ENCODE assay signal across 7 mouse cellular contexts in genomic region chr8:84202466-84202865, GRCm38 (mm10). TPM values are rescaled to one million over a fixed set of nuclear protein-coding genes. Genes with fewer than 3 reads are reported as not detected.
DNase-seq lines count a peak whose midpoint lies in the region; ATAC-seq and TF ChIP-seq lines count a peak whose summit lies in the region.

No protein-coding gene starts in this region.

- in situ Hi-C loops in Patski (cut with MboI; ENCODE audit: low pct_unique_long_range_greater_than_20kb), result loop anchor here (10.0 kb wide), 1 partner anchor 782 kb away; no protein-coding TSS in a partner anchor

- peaks cover 76% of the 10 kb centered on the region for H3K4me1 ChIP-seq in E14TG2a.4 (replicated peaks; ENCODE audit: low read depth, low read length)
- peaks cover 41% of the 10 kb centered on the region for H3K4me1 ChIP-seq in forebrain, embryonic 16.5 days (replicated peaks; ENCODE audit: control insufficient read depth, insufficient read depth, low read length)
- peaks cover 63% of the 10 kb centered on the region for H3K4me1 ChIP-seq in intestine, embryonic 16.5 days (ENCODE audit: control insufficient read depth, insufficient read depth, low read length)
- peaks cover 59% of the 10 kb centered on the region for H3K4me1 ChIP-seq in liver, postnatal 0 days (ENCODE audit: insufficient read depth)

- H3K36me3 ChIP-seq in E14TG2a.4 (ENCODE audit: insufficient read depth, low read length), result peaks cover 32% of the 10 kb centered on the region
- no peaks in the 10 kb centered on the region for H3K36me3 ChIP-seq in forebrain, embryonic 16.5 days (ENCODE audit: control insufficient read depth, insufficient read depth)
- H3K36me3 ChIP-seq in intestine, embryonic 16.5 days (ENCODE audit: control insufficient read depth, insufficient read depth, low read length), result peaks cover 3% of the 10 kb centered on the region; the same call in 1 of the 2 replicates
- H3K36me3 ChIP-seq in liver, postnatal 0 days (replicated peaks; ENCODE audit: insufficient read depth, low read length), result 0 out of 2 replicates have a peak, but pooled peaks cover 3% of the 10 kb centered on the region
- no peaks in the 10 kb centered on the region for H3K36me3 ChIP-seq in splenic B cell, adult 2 months (ENCODE audit: control insufficient read depth, insufficient read depth, low read length, poor library complexity, severe bottlenecking)

- CTCF ChIA-PET in Patski (lab: Charles Lee), result interaction anchor here (0.7 to 2.5 kb wide), 3 partner anchors 11 to 193 kb away, joined by 3 to 18 read pairs (median 4); partner anchors contain the start of gene Nanos3

- POLR2A ChIA-PET in Patski (lab: Charles Lee), result interaction anchor here (0.8 to 1.3 kb wide), 5 partner anchors 9 to 52 kb away, joined by 3 to 4 read pairs (median 3); no protein-coding TSS in a partner anchor

- H3K27ac ChIP-seq in forebrain, embryonic 16.5 days (ENCODE audit: low read length), result no peak overlapping the region
- H3K27ac ChIP-seq in intestine, embryonic 16.5 days (ENCODE audit: low read length), result peak overlapping the region; percentile 95
- peak overlapping the region; percentile 95 for H3K27ac ChIP-seq in liver, postnatal 0 days (ENCODE audit: low read depth)

- peak overlapping the region; percentile 6; the same call in 1 of the 2 replicates for H3K4me2 ChIP-seq in forebrain, embryonic 16.5 days (ENCODE audit: low read length)
- H3K4me2 ChIP-seq in intestine, embryonic 16.5 days (ENCODE audit: low read depth, low read length), result peak overlapping the region; percentile 94
- H3K4me2 ChIP-seq in liver, postnatal 0 days (ENCODE audit: low read depth, low read length), result peak overlapping the region; percentile 91

- peak; percentile 69 for ATAC-seq in Patski
- ATAC-seq in forebrain, embryonic 16.5 days, result no peak
- ATAC-seq in intestine, embryonic 16.5 days, result no peak
- no peak for ATAC-seq in liver, postnatal 0 days

- TF ChIP-seq EP300 in liver, postnatal 0 days (IDR thresholded peaks at IDR 0.05; ENCODE audit: low read depth), result no peak

- no peaks in the 10 kb centered on the region for H3K9me3 ChIP-seq in E14TG2a.4 (ENCODE audit: low read length)
- no peaks in the 10 kb centered on the region for H3K9me3 ChIP-seq in forebrain, embryonic 16.5 days (ENCODE audit: control insufficient read depth, low read length)
- H3K9me3 ChIP-seq in intestine, embryonic 16.5 days (ENCODE audit: control insufficient read depth, low read length), result no peaks in the 10 kb centered on the region
- no peaks in the 10 kb centered on the region for H3K9me3 ChIP-seq in liver, postnatal 0 days (ENCODE audit: low read length)

- peak overlapping the region; percentile 87 for H3K4me3 ChIP-seq in E14TG2a.4 (replicated peaks; ENCODE audit: low read length)
- H3K4me3 ChIP-seq in forebrain, embryonic 16.5 days (replicated peaks; ENCODE audit: low read length), result no peak overlapping the region
- peak overlapping the region; percentile 73 for H3K4me3 ChIP-seq in intestine, embryonic 16.5 days (ENCODE audit: low read length)
- H3K4me3 ChIP-seq in liver, postnatal 0 days (ENCODE audit: low read depth, low read length), result peak overlapping the region; percentile 67

- H3K9ac ChIP-seq in forebrain, embryonic 16.5 days (replicated peaks; ENCODE audit: low read depth, low read length), result no peak overlapping the region
- peak overlapping the region; percentile 89 for H3K9ac ChIP-seq in intestine, embryonic 16.5 days (ENCODE audit: low read depth, low read length)
- peak overlapping the region; percentile 86; the same call in 1 of the 2 replicates for H3K9ac ChIP-seq in liver, postnatal 0 days (replicated peaks)

- peak; percentile 82 for DNase-seq in Patski (ENCODE audit: low read depth, low spot score)
- peak; percentile 57 for DNase-seq in liver, postnatal 0 days
- peak; percentile 61 for DNase-seq in splenic B cell, adult 2 months (ENCODE audit: low read depth, low spot score)
- no peak for DNase-seq in layer of hippocampus, postnatal 10 days (ENCODE audit: low spot score in 2 of 2)

- WGBS in forebrain, embryonic 16.5 days, result 85% methylated on average over 9 of the region's 9 CpGs
- WGBS in intestine, embryonic 16.5 days, result 80% methylated on average over 9 of the region's 9 CpGs
- 35% methylated on average over 9 of the region's 9 CpGs for WGBS in liver, postnatal 0 days (ENCODE audit: insufficient replicate concordance)

- no peak for TF ChIP-seq CTCF in E14TG2a.4 (conservative IDR thresholded peaks at IDR 0.05; ENCODE audit: low read length)
- TF ChIP-seq CTCF in Patski (IDR thresholded peaks at IDR 0.05), result no peak
- no peak for TF ChIP-seq CTCF in liver, postnatal 0 days (IDR thresholded peaks at IDR 0.05; ENCODE audit: low read depth)

- peaks cover 8% of the 10 kb centered on the region for H3K27me3 ChIP-seq in E14TG2a.4 (ENCODE audit: insufficient read depth, low read length)
- no peaks in the 10 kb centered on the region for H3K27me3 ChIP-seq in Patski
- H3K27me3 ChIP-seq in forebrain, embryonic 16.5 days (replicated peaks; ENCODE audit: control insufficient read depth, insufficient read depth, low read length), result no peaks in the 10 kb centered on the region
- no peaks in the 10 kb centered on the region for H3K27me3 ChIP-seq in intestine, embryonic 16.5 days (replicated peaks; ENCODE audit: control insufficient read depth, insufficient read depth, low read length)
- peaks cover 9% of the 10 kb centered on the region; the same call in 1 of the 2 replicates for H3K27me3 ChIP-seq in liver, postnatal 0 days (ENCODE audit: insufficient read depth, low read length)
- H3K27me3 ChIP-seq in splenic B cell, adult 2 months (ENCODE audit: control insufficient read depth, insufficient read depth, low read length, poor library complexity, severe bottlenecking), result no peaks in the 10 kb centered on the region

RNA-seq across cellular contexts. Expression of gene Nanos3, which starts 17.4 kb away (rescaled TPM):
- polyA plus RNA-seq in Patski (2021), result 0.81 TPM
- polyA plus RNA-seq in forebrain, embryonic 16.5 days (2015; fragmentation: Nextera tagmentation; extraction: Ambion mirVana), result 3.2 and 4.7 TPM in 2 replicates
- polyA plus RNA-seq in intestine, embryonic 16.5 days (2015; fragmentation: Nextera tagmentation; extraction: Ambion mirVana), result 0.89 and 1.3 TPM in 2 replicates
- polyA plus RNA-seq in liver, postnatal 0 days (2015; fragmentation: Nextera tagmentation; extraction: Ambion mirVana), result 0.34 and 0.79 TPM in 2 replicates
- 1 to 10 TPM; 7.8 to 8.4 TPM for total RNA-seq in layer of hippocampus, postnatal 10 days (2021)

RNA-seq across cellular contexts. Expression of gene Zswim4, which starts 34.4 kb away (rescaled TPM):
- 22.4 TPM for polyA plus RNA-seq in Patski (2021)
- polyA plus RNA-seq in forebrain, embryonic 16.5 days (2015; fragmentation: Nextera tagmentation; extraction: Ambion mirVana), result 40.1 and 41.8 TPM in 2 replicates
- polyA plus RNA-seq in intestine, embryonic 16.5 days (2015; fragmentation: Nextera tagmentation; extraction: Ambion mirVana), result 7.1 and 7.7 TPM in 2 replicates
- 1.4 and 1.6 TPM in 2 replicates for polyA plus RNA-seq in liver, postnatal 0 days (2015; fragmentation: Nextera tagmentation; extraction: Ambion mirVana)
- 10 to 100 TPM; 18.0 to 18.3 TPM for total RNA-seq in layer of hippocampus, postnatal 10 days (2021)

RNA-seq across cellular contexts. Expression of gene D8Ertd738e, which starts 47.1 kb away (rescaled TPM):
- polyA plus RNA-seq in Patski (2021), result 227 TPM
- 214 and 231 TPM in 2 replicates for polyA plus RNA-seq in forebrain, embryonic 16.5 days (2015; fragmentation: Nextera tagmentation; extraction: Ambion mirVana)
- 292 and 296 TPM in 2 replicates for polyA plus RNA-seq in intestine, embryonic 16.5 days (2015; fragmentation: Nextera tagmentation; extraction: Ambion mirVana)
- polyA plus RNA-seq in liver, postnatal 0 days (2015; fragmentation: Nextera tagmentation; extraction: Ambion mirVana), result 189 and 201 TPM in 2 replicates
- total RNA-seq in layer of hippocampus, postnatal 10 days (2021), result 100 to 1,000 TPM; 138 to 140 TPM

RNA-seq across cellular contexts. Expression of gene 4930432K21Rik, which starts 54.6 kb away (rescaled TPM):
- polyA plus RNA-seq in Patski (2021), result 3.9 TPM
- polyA plus RNA-seq in forebrain, embryonic 16.5 days (2015; fragmentation: Nextera tagmentation; extraction: Ambion mirVana), result 2.6 and 3.5 TPM in 2 replicates
- polyA plus RNA-seq in intestine, embryonic 16.5 days (2015; fragmentation: Nextera tagmentation; extraction: Ambion mirVana), result 0.61 and 0.82 TPM in 2 replicates
- 0.24 and 0.29 TPM in 2 replicates for polyA plus RNA-seq in liver, postnatal 0 days (2015; fragmentation: Nextera tagmentation; extraction: Ambion mirVana)
- total RNA-seq in layer of hippocampus, postnatal 10 days (2021), result 1 to 10 TPM; 1.5 to 1.7 TPM

RNA-seq across cellular contexts. Expression of gene Mri1, which starts 54.7 kb away (rescaled TPM):
- polyA plus RNA-seq in Patski (2021), result 49.0 TPM
- polyA plus RNA-seq in forebrain, embryonic 16.5 days (2015; fragmentation: Nextera tagmentation; extraction: Ambion mirVana), result 46.5 and 57.1 TPM in 2 replicates
- 76.0 and 77.1 TPM in 2 replicates for polyA plus RNA-seq in intestine, embryonic 16.5 days (2015; fragmentation: Nextera tagmentation; extraction: Ambion mirVana)
- 40.9 and 41.9 TPM in 2 replicates for polyA plus RNA-seq in liver, postnatal 0 days (2015; fragmentation: Nextera tagmentation; extraction: Ambion mirVana)
- 10 to 100 TPM; 27.4 to 29.0 TPM for total RNA-seq in layer of hippocampus, postnatal 10 days (2021)

Comparison
In these comparisons a context has a peak if more than half of its experiments do, and no peak if none do; other contexts are left out.
1. DNase-seq: peak in Patski (single experiment), liver, postnatal 0 days (single experiment) and splenic B cell, adult 2 months (single experiment); none in layer of hippocampus, postnatal 10 days (0 of 2).
2. H3K4me2 ChIP-seq: peak in every context shown above with its lines; median percentile 94 in intestine, embryonic 16.5 days; 91 in liver, postnatal 0 days; 6 in forebrain, embryonic 16.5 days.